Comparison of ENCODE assay signal across 11 mouse cellular contexts in the genomic region with DNA sequence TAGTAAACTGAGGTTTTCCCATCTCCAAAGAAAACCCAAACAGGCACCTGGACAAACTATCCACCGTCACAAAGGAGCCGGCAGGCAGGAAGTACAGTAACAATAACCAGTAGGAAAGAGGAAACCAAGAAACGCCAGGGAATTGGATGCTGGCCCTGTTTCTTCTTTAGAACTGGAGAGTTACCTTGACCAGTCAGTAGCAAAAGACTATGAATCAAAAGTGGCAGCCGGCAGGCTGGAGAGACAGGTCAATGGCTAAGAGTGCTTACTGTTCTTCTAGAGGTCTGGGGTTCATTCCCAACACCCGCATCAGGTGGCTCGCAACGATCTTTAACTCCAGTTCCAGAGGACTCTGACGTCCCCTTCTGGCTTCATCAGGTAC.
A peak's percentile ranks its signal among the peaks of the same experiment; 100 is the strongest.
DNase-seq lines count a peak whose midpoint lies in the region; ATAC-seq and TF ChIP-seq lines count a peak whose summit lies in the region.
"Had no signal": no experiment of that assay in that cellular context is flagged by ENCODE, and none has a peak within 500 bp of the region (broad histone marks: within the 10 kb centered on the region; RNA-seq: fewer than 3 reads in every experiment).

No protein-coding gene starts in this region.

- peaks cover 31% of the 10 kb centered on the region for H3K36me3 ChIP-seq in heart, adult 2 months (ENCODE audit: control insufficient read depth, insufficient read depth, low read length)
- no peaks in the 10 kb centered on the region for H3K36me3 ChIP-seq in kidney, embryonic 16.5 days (ENCODE audit: insufficient read depth, low read length)
- H3K36me3 ChIP-seq: liver, embryonic 12.5 days had no signal

- no peak for DNase-seq in heart, adult 2 months
- no peak for DNase-seq in heart, postnatal 36 days
- no peak for DNase-seq in kidney, adult 11 months
- peak; percentile 37 for DNase-seq in adrenal gland, postnatal 25 days
- peak; percentile 29 for DNase-seq in kidney, postnatal 10 days
- DNase-seq in left cerebral cortex, postnatal 4 days = no peak

- TF ChIP-seq CTCF in heart, adult 2 months (IDR thresholded peaks at IDR 0.05) = no peak

- TF ChIP-seq POLR2A in heart, adult 2 months (IDR thresholded peaks at IDR 0.05; ENCODE audit: insufficient read depth, low read depth, low read length) = no peak

- no peaks in the 10 kb centered on the region for H3K9me3 ChIP-seq in kidney, embryonic 16.5 days (ENCODE audit: low read length)
- H3K9me3 ChIP-seq: liver, embryonic 12.5 days had no signal

- no peak overlapping the region for H3K4me2 ChIP-seq in kidney, embryonic 16.5 days (replicated peaks; ENCODE audit: low read depth, low read length)
- H3K4me2 ChIP-seq: liver, embryonic 12.5 days; midbrain, embryonic 11.5 days had no signal

- peaks cover 7% of the 10 kb centered on the region for H3K79me2 ChIP-seq in heart, adult 2 months (replicated peaks; ENCODE audit: control insufficient read depth, insufficient read depth, low read length)

- peak; percentile 16; the same call in 1 of the 2 replicates for ATAC-seq in kidney, embryonic 16.5 days (ENCODE audit: low FRiP score, low TSS enrichment)
- no peak for ATAC-seq in megakaryocyte-erythroid progenitor cell, adult 5-6 weeks (replicated peaks; ENCODE audit: low FRiP score, low TSS enrichment, poor library complexity, severe bottlenecking)
- ATAC-seq: CD4-positive, CD25-positive, alpha-beta regulatory T cell, adult 4 months; liver, embryonic 12.5 days had no signal

- no peak overlapping the region for H3K9ac ChIP-seq in heart, adult 2 months (ENCODE audit: low read depth, low read length)
- H3K9ac ChIP-seq in kidney, embryonic 16.5 days (replicated peaks; ENCODE audit: low read length) = no peak overlapping the region
- H3K9ac ChIP-seq: liver, embryonic 12.5 days had no signal

- 58% methylated on average over 8 of the region's 8 CpGs for WGBS in heart, adult 2 months
- 42% methylated on average over 8 of the region's 8 CpGs for WGBS in kidney, embryonic 16.5 days

- no peaks in the 10 kb centered on the region for H3K27me3 ChIP-seq in heart, adult 2 months (ENCODE audit: control insufficient read depth, insufficient read depth, low read length)
- H3K27me3 ChIP-seq in kidney, embryonic 16.5 days (ENCODE audit: insufficient read depth, low read length) = no peaks in the 10 kb centered on the region

- H3K4me1 ChIP-seq in heart, adult 2 months (ENCODE audit: control insufficient read depth, insufficient read depth, low read length) = peaks cover 50% of the 10 kb centered on the region
- H3K4me1 ChIP-seq in kidney, embryonic 16.5 days (ENCODE audit: insufficient read depth, low read length) = peaks cover 22% of the 10 kb centered on the region

- no peak for TF ChIP-seq EP300 in heart, adult 2 months (IDR thresholded peaks at IDR 0.05; ENCODE audit: insufficient read depth, low read depth, low read length)

- no peak overlapping the region for H3K4me3 ChIP-seq in heart, adult 2 months
- no peak overlapping the region for H3K4me3 ChIP-seq in kidney, embryonic 16.5 days (ENCODE audit: low read length)
- H3K4me3 ChIP-seq: liver, embryonic 12.5 days had no signal

- intact Hi-C loops in heart, adult 2 months (cut with DNase I) = loop anchor here (5.0 kb wide), 1 partner anchor 56 kb away; no protein-coding TSS in a partner anchor
- intact Hi-C loops in heart, postnatal 36 days (cut with DNase I) = loop anchor here (2.0 kb wide), 1 partner anchor 24 kb away; no protein-coding TSS in a partner anchor
- intact Hi-C loops in left cerebral cortex, postnatal 4 days (cut with DNase I) = no loop called here

- peak overlapping the region; percentile 23; the same call in 1 of the 2 replicates for H3K27ac ChIP-seq in heart, adult 2 months
- H3K27ac ChIP-seq in kidney, embryonic 16.5 days (ENCODE audit: low read length) = peak overlapping the region; percentile 35
- H3K27ac ChIP-seq: liver, embryonic 12.5 days had no signal

Comparison
In these comparisons a context has a peak if more than half of its experiments do, and no peak if none do; other contexts are left out.
1. DNase-seq: peak in adrenal gland, postnatal 25 days (single experiment) and kidney, postnatal 10 days (single experiment); none in heart, adult 2 months (0 of 2), heart, postnatal 36 days (0 of 2), kidney, adult 11 months (single experiment) and left cerebral cortex, postnatal 4 days (single experiment).